Mouse (Mus musculus) left cerebral cortex, postnatal 10 days (tissue): ENCODE measurements around the gene Tcta. TPM values are rescaled to one million over a fixed set of nuclear protein-coding genes. Genes with fewer than 3 reads are reported as not detected.
"Not testable (repeated sequence)": the region's sequence is repeated elsewhere in the genome, so short reads cannot be mapped to it uniquely, and the experiment has no call there.

ENCODE experiments used
- DNase-seq, 2 experiments: peaks; one replicate each; pipeline ENCODE4 v3.0.0; 2021 to 2022; ENCODE audit warnings: low spot score in 2 of 2, mixed read lengths in 1 of 2; ENCODE audit errors: extremely low spot score in 1 of 2
- intact Hi-C: fragments of 180-260 bp; cut with DNase I; formaldehyde crosslinking; loops from one replicate; pipeline ENCODE4 v1.15.1; 2025
- total RNA-seq, 2 experiments: library from RNA; stranded (reverse); gene quantifications; 2 replicates each; pipeline ENCODE4 v1.2.3; 2021

Gene Tcta
- total RNA-seq, 2 experiments from 2014 or later: 58.0 to 59.3 TPM

DNA sequence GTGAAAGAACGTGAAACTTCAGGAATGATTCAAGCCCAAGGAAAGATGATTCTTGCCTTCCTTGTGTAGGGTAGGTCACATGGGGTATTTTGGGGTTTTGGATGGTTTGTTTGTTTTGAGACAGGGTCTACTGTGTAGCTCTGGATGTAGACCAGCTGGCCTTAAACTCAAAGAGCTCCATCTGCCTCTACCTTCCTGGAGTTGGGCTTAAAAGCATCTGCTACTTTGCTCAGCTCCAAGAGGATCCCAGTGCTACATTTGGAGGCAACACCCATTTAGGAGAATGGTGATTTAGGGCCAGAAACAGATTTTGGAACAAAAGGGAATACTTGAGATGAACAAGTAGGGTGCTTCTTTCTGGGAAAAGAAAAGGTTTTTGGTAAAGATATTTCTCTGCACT is 18.8 kb upstream of the Tcta start:
- DNase-seq: no peak

DNA sequence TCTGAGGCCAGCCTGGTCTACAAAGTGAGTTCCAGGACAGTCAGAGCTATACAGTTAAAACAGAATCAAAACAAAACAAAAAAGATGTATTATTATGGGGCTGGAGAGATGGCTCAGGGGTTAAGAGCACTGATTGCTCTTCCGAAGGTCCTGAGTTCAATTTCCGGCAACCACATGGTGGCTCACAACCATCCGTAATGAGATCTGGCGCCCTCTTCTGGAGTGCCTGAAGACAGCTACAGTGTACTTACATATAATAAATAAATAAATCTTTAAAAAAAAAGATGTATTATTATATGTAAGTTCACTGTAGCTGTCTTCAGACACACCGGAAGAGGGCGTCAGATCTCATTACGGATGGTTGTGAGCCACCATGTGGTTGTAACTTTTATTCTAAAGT is 16.1 kb upstream of the Tcta start:
- DNase-seq, intact Hi-C loops: not testable (repeated sequence)

More for the DNA sequence above, 18.8 kb upstream of the Tcta start:
- intact Hi-C loops: no loop called here

DNA sequence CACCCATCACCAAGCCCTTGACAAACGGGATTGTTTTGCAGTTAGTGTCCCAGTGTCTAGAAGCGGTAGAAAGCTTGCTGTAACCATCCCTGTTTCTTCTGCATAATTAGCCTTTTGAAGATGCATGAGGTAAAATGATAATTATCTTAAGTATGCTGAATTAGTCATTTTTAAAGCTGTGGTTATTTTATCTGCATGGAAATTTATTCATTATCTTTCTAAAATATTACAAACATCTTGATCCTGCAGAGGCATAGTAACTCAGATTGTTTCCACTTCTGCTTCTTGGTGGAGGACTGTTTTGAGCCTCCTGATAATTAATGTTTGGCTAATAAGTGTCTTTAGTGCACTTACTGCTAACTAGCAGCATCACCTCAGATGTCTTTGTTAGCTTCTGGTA is 12.5 kb upstream of the Tcta start:
- intact Hi-C loops: no loop called here
- DNase-seq: no peak

DNA sequence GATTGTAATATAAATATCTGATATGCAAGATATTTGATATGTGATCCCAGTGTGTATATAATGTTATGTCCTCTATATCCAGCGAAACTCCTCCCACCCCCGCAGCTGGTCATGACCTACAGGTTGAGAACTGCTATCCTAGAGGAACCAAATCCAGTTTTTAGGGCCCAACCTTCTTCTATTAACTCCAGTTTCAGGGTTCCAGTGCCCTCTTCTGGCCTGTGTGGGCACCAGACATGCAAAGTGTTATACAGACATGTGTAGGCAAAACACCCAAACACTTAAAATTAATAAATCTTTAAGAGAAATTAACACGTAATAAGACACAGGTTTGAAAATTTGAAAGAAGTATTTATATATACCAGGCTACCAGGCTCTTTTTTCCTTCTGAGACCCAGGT is 11.6 kb upstream of the Tcta start:
- no peak for DNase-seq
- intact Hi-C loops: no loop called here

DNA sequence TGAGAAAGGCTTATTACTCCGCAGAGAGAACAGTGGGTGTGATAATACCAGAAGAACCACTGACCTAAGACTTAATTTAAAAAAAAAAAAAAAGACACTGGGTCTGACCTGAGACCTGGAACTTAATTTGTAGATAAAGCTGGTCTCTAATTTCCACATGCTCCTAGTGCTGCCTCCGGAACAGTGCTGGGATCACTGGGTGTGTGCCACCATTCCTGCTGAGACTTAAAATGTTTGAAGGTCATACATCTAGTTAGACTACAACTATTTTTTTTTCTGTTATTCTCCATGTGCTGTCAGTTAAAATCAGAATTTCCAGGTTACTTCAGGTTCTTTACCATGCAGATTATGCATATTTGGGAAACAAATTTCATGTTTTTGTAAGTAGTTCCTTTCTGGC is 2.2 kb upstream of the Tcta start:
- DNase-seq: no peak
- intact Hi-C loops: no loop called here

DNA sequence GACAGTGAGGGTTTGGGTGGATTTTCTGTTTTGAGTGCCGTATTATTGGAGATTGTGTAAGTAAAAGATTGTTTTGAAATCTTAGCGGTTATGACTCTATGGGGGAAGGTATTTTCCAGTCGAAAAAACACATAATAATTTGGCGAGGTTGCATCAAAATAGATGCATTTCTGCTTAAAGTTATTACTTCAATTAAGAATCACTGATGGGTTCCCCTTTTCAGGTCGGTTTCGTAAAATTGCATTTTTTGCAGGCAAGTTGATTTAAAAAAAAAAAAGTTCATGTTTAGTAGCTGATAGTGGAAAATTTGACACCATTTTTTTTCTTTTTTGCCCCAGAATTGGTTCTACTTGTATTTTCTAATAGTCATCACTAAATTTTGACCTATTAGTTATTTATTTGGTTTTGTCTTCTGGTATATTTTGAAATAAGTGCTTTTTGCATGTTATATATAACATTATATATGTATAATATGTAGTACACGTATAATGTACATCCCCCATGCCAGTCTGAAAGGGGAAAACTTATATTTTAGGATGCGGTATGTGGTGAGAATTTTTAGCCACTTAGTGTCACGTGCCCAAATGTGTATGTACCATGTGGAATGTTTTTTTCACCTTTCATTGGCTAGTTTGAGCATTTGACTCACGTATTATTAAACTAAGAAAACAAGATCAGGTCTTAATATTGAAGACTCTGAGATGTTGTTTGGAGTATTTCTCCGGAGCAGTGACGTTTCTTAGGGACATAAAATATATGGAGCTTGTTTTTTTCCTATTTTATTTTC is 1.3 kb upstream of the Tcta start:
- DNase-seq: no peak
- intact Hi-C loops: no loop called here

DNA sequence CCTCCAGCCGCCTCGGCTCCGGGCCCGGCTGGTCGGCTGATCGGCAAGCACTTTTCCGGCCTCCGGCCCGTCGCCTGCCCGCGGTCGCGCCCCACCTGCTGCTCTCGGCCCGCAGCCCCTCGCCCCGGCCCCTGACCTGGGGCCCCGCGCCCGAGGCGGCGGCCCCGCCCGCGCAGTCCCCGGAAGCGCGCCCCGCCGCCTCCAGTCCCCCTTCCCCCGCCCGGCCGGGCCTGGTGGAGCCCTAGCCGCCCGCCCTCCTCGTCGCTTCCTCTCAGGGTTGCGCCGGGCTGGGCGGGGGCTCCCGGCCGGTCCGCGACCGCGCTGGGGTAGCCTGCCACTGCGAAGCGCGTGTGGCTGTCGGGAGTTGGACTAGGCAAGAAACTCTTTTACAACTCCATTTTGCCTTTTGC is 616 bp upstream of the Tcta start:
- intact Hi-C loops: no loop called here
- peak in 1 of 2 experiments; percentile 93 for DNase-seq

DNA sequence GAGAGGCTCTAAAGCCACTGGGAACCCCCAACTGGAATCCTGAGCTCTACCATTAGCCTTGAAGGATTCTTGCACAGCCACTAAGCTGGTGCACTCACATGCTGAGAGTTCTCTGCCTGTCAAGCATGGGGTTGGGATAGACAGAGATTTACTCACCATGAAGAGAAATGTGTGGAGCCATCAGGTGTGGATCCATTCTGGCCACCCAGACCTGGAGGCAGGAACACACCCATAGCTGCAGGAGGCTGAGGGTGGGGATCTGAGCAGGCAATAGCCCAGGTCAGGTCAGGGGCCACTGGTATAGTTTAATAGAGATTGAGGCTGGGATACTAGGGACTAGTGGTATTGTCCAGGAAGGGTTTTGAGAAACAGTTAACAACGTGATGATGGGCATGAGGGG is 790 bp downstream of the Tcta start:
- intact Hi-C loops: no loop called here
- DNase-seq: no peak

DNA sequence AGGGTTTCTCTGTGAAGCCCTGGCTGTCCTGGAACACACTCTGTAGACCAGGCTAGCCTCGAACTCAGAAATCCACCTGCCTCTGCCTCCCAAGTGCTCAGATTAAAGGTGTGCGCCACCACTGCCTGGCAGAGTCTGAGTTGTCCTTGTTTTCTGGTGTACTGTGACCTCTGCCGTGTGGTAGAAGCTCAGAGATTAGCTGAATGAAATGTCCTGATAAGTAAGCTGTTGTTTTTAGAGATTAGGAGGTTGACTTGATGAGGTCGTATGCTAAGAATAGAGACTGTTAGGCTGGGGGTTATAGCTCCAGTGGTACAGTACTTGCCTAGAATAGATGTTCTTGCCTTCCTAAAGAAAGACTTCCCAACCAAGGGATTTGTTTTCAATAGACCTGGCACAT is 1.2 kb downstream of the Tcta start:
- intact Hi-C loops: no loop called here
- DNase-seq: no peak

DNA sequence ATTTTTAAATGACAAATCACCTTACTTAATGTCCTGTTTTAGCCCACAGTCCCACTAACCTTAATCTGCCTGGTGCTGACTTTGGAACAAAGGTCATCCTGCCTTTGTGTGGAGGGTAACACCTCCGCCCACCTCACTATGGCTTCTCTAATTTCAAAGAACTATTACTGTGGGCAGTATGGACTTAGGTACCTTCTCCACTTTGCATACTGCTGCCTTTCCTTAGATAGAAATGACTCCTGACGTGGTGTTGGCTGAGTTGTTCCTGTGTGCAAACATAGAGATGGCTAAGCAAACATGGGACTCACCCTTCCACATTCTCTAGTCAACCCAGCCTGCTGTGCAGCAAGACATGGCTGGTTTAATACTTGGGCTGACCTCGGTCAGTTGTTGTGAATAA is 4.1 kb downstream of the Tcta start:
- intact Hi-C loops: no loop called here
- no peak for DNase-seq

DNA sequence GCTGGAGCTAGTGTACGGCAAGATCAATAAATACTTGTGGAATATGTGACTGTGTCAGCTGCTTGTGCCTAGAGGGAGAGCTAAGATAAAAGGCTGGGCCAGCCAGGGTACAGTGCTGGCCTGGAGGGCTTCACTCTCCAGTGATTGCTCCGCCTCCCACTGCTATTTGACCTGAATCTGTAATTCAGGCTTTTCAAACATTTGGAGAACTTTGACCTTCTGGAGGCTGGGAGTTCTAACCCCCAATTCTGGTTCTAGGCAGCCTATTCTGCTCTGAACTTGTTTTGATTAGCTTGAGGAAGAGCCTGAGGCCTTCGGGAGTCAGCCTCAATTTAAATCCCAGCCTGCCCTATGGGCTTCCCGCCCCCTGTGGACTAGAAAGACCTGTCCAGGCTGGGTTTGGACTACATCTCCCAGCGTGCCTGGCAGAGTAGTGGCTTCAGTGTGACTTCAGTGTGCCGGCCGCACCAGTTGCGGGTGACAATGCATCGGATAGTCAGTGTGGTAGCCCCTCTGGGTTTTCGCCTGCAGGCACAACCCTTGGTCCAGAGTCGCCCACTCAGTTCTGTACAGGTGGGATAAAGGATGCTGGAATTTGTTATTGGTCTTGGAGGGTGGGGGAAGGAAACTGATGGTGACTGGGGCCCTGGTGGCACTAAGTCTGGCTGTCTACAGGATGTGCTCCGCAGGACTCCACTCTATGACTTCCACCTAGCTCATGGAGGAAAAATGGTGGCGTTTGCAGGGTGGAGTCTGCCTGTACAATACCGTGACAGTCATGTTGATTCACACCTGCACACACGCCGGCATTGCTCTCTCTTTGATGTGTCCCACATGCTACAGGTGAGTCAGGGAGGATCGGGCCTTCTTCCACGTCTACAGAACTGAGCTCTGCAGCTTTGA is 9.3 kb downstream of the Tcta start, which contains the start of gene Amt:
Amt (plus strand) TSS at position 401 of the 903 bp plus-strand sequence.
- intact Hi-C loops: no loop called here
- DNase-seq: peak in 1 of 2 experiments; percentile 67

DNA sequence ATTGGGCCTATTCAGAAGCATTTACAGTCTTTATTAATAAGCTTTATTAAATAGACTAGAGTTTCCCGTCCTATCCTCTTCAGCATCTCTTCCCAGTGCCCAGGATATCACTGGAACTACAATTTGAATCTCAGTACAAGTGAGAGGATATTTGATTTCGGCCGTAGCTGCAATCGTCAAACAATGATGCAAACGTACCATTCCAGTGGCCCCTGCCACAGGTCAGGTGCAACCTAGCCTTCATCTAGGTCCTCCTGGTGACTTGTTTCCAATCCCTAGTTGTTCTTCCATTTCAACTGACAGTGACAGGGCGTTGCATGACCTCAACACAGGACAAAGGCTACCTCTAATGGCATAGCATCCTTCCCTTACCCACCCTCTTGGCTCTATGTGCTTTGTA is 15.2 kb downstream of the Tcta start:
- DNase-seq: no peak
- intact Hi-C loops: no loop called here

DNA sequence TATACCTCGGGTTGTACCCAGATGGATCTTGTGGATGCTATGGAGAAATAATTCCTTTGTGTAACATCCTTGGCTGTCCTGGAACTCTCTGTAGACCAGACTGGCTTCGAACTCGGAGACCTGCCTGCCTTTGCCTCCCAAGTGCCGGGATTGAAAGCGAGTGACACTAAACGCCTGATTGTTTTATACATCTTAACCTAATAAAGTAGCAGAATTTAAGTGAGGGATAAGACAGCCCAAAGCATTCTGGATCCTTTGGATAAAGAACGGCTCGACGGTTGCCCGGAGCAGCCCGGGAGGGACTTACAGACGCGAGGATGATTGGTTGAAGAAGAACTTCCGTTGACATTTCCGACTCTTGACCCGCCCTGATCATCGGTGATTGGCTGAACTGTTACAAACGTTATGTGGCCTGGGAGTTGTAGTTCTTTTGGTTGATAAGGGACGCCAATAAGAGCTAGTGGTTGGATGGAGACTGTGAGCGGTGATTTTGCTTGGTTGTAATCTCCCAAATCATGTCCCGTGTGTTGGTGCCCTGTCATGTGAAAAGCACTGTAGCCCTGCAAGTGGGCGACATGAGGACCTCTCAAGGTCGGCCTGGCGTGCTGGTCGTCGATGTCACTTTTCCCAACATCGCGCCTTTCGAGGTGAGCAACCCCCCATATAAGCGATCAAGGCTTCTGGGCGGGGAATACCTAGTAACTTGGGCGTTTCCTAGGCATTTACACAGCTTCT is 15.8 kb downstream of the Tcta start, which contains the start of gene Nicn1:
Nicn1 (plus strand) TSS at position 414 of the 735 bp plus-strand sequence.
- intact Hi-C loops: no loop called here
- peak; percentile 93 to 97 for DNase-seq

DNA sequence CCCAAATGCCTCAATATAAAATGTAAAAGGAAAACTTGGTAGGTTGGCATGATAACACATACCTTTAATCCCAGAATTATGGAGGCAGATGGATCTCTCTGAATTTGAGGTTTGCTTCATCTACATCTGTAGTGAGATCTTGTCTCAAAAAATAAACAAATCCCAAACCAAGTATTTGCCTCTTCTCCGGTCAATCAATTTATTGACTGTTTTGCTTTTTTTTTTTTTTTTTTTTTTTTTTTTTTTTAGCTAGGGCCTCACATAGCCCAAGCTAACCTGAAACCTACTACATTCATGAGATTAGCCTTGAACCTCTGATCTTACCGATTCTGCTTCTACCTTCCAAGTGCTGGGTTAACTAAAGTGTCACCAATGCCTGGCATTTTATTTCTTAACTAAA is 16.6 kb downstream of the Tcta start:
- intact Hi-C loops: no loop called here
- DNase-seq: no peak

DNA sequence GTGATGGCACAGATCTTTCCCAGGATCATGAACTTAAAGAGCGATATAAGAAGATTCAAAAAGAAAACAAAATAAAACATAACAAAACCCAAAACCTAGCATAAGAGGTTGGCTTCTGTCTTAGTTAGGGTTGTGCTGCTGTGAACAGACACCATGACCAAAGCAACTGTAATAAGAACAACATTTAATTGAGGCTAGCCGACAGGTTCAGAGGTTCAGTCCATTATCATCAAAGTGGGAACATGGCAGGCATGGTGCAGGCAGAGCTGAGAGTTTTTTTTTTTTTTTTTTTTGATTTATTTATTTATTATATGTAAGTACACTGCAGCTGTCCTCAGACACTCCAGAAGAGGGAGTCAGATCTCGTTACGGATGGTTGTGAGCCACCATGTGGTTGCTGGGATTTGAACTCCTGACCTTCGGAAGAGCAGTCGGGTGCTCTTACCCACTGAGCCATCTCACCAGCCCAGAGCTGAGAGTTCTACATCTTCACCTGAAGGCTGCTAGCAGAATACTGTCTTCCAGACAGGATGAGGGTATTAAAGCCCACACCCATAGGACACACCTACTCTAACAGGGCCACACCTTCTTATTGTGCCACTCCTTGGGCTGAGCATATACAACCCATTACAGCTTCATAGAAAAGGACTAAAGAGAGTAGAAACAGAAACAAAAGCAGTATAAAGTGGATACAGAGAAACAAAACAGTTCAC is 18.3 kb downstream of the Tcta start:
- DNase-seq, intact Hi-C loops: not testable (repeated sequence)

DNA sequence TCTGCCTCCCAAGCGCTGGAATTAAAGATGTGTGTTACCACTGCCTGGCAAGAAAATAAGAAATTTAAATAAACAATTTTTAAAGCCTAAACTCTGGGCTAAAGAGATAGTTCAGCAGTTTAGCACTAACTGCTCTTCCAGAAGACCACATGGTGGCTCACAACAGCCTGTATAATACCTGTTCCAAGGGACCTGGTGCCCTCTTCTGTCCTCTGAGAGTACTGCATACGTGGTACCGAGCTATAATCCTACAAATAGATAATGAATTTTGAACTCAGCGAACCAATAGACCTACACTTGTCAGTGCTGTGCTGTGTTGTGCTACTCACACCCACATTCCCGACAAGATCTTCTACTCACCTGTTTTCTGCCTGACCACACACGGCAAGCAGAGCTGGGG is 21.6 kb downstream of the Tcta start:
- intact Hi-C loops: loop anchor here (5.0 kb wide), 2 partner anchors 82 to 187 kb away; no protein-coding TSS in a partner anchor

DNA sequence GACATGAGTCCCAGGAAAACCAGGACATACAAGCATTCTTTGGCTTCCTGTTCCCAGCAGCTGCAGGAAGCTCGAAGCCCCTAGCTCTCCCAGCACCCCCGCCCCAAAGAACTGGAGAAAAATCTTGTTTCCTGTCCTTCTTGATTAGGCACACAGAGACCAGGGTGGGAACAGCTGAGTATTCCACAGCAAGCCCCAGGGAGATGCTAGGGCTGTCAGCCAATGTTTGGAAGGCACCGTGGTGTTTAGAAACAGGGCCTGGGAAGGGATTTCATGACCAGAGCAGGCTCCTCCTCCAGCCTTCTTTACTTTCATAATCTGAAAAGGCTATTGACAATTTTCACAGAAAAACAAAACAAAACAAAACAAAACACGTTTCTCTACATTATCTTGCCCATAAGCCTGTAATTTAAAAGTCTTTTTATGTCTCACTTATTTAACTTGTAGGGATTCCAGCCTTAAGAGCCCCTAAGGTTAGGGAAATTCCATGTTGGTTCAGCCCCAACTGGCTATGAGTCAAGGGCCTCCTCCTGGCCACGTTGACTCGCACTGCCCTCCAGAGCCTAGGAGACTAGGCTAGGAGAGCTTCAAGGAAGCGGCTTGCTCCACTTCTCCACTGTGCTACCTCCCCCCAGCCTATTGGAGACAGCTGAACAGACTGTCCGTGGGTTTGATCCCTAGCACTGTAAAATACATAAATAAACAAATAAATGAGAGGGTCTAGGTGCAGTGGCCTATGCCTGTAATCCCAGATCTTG is 25.7 kb downstream of the Tcta start:
- intact Hi-C loops: loop anchor here (5.0 kb wide), 2 partner anchors 78 to 183 kb away; no protein-coding TSS in a partner anchor
- DNase-seq: peak in 1 of 2 experiments; percentile 86

More for the DNA sequence above, 21.6 kb downstream of the Tcta start:
- DNase-seq: peak in 1 of 2 experiments; percentile 73
